Mouse (Mus musculus) embryo, embryonic 11.5 days (tissue): ENCODE measurements at regions not wholly inside any gene's neighbourhood (a gene's known extent, or its start where the extent isn't known, plus 50 kb on each side); places are given as distances from the start of the nearest gene placed in this dataset.

Experiments
- DNase-seq: peaks from one replicate; pipeline ENCODE4 v3.0.0-alpha.2; 2012; ENCODE audit warnings: low read depth, low spot score

- DNase-seq, result no peak
Measured at GRCm38 (mm10) chr2:46360049-46360712, 1243.0 kb upstream of the Zeb2 start.

- DNase-seq, result no peak
Measured at GRCm38 (mm10) chr2:46358225-46358624, 1241.0 kb upstream of the Zeb2 start.

- no peak for DNase-seq
Measured at GRCm38 (mm10) chr2:46356651-46357050, 1239.5 kb upstream of the Zeb2 start.

- DNase-seq, result no peak
Measured at GRCm38 (mm10) chr2:46340694-46341093, 1223.5 kb upstream of the Zeb2 start.

GRCm38 (mm10) chr2:46316666-46317065, 1199.5 kb upstream of the Zeb2 start:
- DNase-seq, result no peak

- DNase-seq, result no peak
Measured at GRCm38 (mm10) chr2:46315243-46315642, 1198.0 kb upstream of the Zeb2 start.

- no peak for DNase-seq
Measured at GRCm38 (mm10) chr2:46307582-46308153, 1190.5 kb upstream of the Zeb2 start.

- DNase-seq, result no peak
Measured at GRCm38 (mm10) chr2:46302627-46303026, 1185.4 kb upstream of the Zeb2 start.

- no peak for DNase-seq
Measured at GRCm38 (mm10) chr2:46297274-46297843, 1180.2 kb upstream of the Zeb2 start.

- no peak for DNase-seq
Measured at GRCm38 (mm10) chr2:46283929-46284598, 1166.9 kb upstream of the Zeb2 start.

- no peak for DNase-seq
Measured at GRCm38 (mm10) chr2:46280822-46281221, 1163.6 kb upstream of the Zeb2 start.

- no peak for DNase-seq
Measured at GRCm38 (mm10) chr2:46261618-46262017, 1144.4 kb upstream of the Zeb2 start.

- DNase-seq, result no peak
Measured at GRCm38 (mm10) chr2:46251562-46251961, 1134.4 kb upstream of the Zeb2 start.

- DNase-seq, result no peak
Measured at GRCm38 (mm10) chr2:46245717-46246116, 1128.5 kb upstream of the Zeb2 start.

- no peak for DNase-seq
Measured at GRCm38 (mm10) chr2:46244697-46245096, 1127.5 kb upstream of the Zeb2 start.

- no peak for DNase-seq
Measured at GRCm38 (mm10) chr2:46242806-46243205, 1125.6 kb upstream of the Zeb2 start.

- no peak for DNase-seq
Measured at GRCm38 (mm10) chr2:46239874-46240273, 1122.7 kb upstream of the Zeb2 start.

- DNase-seq, result no peak
Measured at GRCm38 (mm10) chr2:46230791-46231450, 1113.7 kb upstream of the Zeb2 start.

GRCm38 (mm10) chr2:46218336-46218957, 1101.3 kb upstream of the Zeb2 start:
- DNase-seq, result no peak

GRCm38 (mm10) chr2:46199341-46199740, 1082.1 kb upstream of the Zeb2 start:
- DNase-seq, result no peak

- peak; percentile 27 for DNase-seq
Measured at GRCm38 (mm10) chr2:46187265-46187888, 1070.2 kb upstream of the Zeb2 start.
